Mouse (Mus musculus): Measurements from ENCODE around the gene Gm21987.

- no peak for TF ChIP-seq CTCF (IDR thresholded peaks at IDR 0.05; ENCODE audit: borderline replicate concordance, insufficient read depth, low read depth, low read length)
- no peak for TF ChIP-seq POLR2A (IDR thresholded peaks at IDR 0.05; ENCODE audit: borderline replicate concordance, insufficient read depth, low read length)
Measured at GRCm38 (mm10) chr16:38377546-38377945, 30.7 kb downstream of the Gm21987 start.

All from cerebellum, adult 2 months (tissue).